Mouse (Mus musculus): ENCODE data around the gene Hist1h4f.
"Not testable (repeated sequence)": the region's sequence is repeated elsewhere in the genome, so short reads cannot be mapped to it uniquely, and the experiment has no call there.

The Hist1h4f gene

DNA sequence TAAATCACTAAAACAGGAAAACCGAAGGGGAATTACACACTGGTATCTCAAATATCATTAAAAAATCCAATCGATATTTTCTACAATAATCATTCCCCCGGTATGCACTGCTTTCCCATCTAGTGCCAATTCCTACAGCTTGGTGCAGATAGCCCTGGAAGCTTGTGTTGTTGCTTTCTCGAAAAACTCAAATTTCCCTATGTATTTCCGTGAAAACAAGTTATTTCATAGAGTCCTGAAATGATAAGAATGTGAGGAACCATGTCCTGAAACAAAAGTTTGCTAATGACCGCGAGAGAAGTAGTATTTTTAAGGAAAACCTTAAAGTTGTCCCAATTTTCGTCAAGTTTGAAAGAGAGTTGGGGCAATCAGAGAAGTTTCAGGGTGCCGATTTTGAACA is 2.9 kb upstream of the Hist1h4f start:
- no peak for DNase-seq

DNA sequence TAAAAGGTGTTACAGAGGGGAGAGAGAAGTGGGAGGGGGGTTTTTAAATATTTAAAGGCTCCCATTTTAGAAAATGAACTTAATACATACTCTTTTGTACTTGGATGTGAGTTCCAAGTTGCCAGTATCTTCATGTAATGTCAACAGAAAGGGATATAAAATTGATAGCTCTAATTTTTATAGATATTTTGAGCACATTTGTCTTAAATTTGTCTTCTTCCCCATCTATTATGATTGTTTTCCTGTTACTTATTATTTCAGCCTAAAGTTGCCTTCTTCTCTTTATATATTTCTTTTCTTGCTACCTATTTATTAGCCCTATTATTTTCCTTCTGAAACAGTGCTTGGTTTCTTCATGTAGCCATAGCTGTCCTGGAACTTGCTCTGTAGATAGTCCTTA is 1.5 kb upstream of the Hist1h4f start, which contains the start of gene Hist1h1d:
Hist1h1d (plus strand) TSS at position 301 of the 400 bp plus-strand sequence.
- no peak for DNase-seq

DNA sequence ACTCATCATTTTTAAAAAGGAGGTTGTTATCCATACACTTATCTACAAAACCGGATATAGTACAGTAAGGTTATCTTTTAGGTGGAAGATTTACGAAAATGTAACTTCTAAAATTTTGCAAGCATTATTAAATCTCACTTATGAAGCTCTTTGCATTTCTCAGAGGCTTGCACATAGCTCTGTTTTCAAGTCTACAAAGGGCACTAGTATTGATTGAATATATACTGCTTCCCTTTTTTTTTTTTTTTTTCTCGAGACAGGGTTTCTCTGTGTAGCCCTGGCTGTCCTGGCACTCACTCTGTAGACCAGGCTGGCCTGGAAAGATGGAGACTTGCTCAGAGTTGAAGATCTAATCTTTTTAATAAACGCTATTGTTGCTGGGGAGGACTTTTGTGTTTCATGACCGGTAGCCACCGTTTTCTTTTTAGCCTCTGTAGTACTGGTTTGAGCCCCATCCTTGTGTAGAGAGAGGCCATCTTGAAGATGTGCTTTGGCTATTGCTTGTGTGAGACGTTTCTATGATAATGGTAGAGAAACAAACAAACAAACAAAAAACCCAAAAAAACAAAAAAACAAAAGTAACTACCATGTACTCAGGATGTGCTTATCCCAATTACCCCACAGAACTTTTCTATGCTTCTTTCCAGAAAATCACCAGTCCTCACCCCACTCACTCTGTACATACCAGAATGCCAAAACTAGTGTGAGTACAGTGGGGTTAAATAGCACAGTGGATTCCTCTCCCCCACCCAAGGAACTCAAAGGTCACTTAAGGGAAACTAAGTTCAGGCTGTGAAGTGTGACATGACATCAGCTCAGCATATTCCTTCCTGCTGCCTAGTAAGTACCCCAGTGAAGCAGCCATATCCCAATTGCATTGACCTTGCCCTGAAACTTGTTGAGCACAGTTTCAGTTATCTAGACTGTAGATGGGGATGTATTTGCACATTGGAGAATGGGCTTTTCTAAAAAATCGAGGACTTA is 775 bp upstream of the Hist1h4f start:
- DNase-seq: no peak

- no peak for DNase-seq
Observed at GRCm38 (mm10) chr13:23550761-23551145, 695 bp downstream of the Hist1h4f start.

DNA sequence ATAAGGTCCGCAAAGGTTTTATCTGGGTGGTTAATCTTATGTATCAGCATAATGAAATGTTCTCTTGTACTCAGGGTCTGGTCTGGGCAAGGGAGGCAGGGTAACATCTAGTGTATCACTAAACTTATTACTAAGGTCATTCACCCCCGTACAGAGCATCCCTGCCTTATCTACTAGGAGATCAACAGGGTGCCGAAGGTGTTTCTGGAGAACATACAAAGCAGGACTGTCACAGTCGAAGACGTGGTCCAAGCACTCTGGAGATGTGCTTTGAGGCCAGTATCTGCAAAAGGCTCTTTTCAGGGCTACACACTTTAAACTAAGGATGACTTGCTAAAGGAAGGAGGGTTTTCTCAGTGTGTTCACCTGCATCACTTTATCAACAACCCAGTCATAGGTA is 4.8 kb downstream of the Hist1h4f start:
- no peak for DNase-seq

DNA sequence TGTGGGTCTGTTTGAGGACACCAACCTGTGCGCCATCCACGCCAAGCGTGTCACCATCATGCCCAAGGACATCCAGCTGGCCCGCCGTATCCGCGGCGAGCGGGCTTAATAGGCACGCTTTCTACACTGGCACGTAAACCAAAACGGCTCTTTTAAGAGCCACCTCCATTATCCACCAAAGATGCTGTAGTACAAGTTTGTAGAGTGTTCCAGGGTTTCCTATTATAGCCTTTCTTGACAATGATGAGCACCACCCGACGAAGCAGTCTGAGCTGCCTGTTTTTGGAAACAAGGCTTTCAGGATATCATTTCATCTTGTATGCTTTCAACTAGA is 6.7 kb downstream of the Hist1h4f start:
- not testable (repeated sequence) for DNase-seq

GRCm38 (mm10) chr13:23543965-23544786 is 7.3 kb downstream of the Hist1h4f start, which contains the start of gene Hist1h3f:
TSS of gene Hist1h3f (plus strand) at chr13:23544052.
- DNase-seq: peak; percentile 25

GRCm38 (mm10) chr13:23542999-23543607 is 8.3 kb downstream of the Hist1h4f start, which contains the start of gene Hist1h2bh:
TSS of gene Hist1h2bh (minus strand) at chr13:23543392.
- not testable (repeated sequence) for DNase-seq

DNA sequence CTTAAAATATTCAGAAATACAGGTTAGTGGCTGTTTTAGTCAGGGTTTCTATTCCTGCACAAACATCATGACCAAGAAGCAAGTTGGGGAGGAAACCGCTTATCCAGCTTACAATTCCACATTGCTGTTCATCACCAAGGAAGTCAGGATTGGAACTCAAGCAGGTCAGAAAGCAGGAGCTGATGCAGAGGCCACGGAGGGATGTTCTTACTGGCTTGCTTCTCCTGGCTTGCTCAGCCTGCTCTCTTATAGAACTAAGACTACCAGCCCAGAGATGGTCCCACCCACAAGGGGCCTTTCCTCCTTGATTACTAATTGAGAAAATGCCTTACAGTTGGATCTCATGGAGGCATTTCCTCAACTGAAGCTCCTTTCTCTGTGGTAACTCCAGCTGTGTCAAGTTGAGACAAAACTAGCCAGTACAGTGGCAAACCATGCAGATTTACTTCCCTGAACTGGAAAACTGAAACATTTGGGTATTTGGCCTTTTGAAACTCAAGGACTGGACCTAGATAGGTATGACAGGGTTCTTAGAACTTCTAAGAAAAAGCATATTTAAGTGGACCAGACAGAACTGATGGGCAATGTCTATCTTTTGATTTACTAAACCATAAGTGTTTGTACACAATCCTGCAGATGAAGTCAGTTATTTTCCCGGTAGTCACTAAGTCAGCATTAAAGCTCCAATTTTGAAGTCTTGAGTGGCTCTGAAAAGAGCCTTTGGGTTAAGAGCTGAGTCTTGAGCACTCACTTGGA is 9.0 kb downstream of the Hist1h4f start:
- not testable (repeated sequence) for DNase-seq

- DNase-seq: no peak
Observed at GRCm38 (mm10) chr13:23541497-23541896, 10.0 kb downstream of the Hist1h4f start.

DNA sequence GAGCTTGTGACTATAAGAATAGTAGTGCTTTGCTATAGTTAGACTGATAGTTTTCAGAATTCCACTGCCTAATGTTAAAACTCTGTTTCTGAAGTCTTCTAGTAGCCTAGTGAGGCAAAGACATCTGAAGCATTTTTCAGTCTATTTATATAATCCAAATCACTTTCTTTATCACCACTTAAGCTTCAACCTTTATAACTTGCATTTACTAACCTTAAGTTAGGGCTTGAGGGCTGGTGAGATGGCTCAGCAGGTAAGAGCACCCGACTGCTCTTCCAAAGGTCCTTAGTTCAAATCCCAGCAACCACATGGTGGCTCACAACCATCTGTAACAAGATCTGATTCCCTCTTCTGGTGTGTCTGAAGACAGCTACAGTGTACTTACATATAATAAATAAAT is 11.6 kb downstream of the Hist1h4f start:
- not testable (repeated sequence) for DNase-seq

DNA sequence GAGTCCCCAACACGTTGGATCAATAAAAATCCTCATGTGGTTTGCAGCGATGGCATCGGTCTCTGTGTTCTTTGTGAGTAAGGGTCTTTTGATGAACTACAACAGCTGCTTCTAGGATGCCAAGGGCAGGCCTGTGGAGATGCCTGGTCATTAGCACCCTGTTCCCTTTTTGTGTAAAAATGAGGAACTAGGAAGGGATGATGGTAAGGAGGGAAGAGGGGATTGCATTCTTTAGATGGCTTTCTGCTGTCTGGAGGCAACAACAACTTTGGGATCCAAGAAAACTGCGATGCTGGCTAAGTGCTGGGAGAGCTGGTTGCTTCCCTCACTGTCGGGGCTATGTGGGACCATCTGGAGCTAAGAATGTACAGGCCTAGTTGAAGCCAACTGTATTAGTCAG is 13.2 kb downstream of the Hist1h4f start:
- DNase-seq: no peak

DNA sequence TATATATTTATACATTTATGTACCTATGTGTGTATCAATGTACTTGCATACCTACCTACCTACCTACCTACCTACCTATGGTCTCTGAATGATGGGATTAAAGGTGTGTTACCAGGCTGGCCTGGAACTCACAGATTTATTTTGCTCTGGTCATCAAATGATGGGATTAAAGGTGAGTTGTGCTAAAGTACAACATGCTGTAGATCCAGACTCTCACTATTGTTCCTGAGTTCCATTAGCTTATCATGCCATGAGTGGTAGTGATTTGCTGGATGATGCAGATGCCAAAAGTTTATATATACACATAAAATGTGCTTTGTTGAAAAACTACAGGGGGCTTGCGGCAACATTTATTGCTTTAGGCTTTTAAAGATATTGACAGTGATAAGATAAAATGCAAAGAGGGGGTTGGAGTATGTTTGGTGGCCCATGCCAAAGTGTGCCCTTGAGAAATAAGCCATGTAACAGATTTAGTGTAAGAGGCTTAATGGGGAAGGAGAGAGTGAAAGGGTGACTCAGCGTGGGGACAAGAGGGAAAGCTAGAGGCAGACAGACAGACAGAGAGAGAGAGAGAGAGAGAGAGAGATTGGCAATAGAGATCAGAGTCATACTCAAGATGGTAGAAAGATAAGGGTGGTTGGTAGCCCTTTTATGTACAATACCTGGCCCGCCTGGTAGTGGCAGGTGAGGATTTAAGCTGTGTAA is 14.3 kb downstream of the Hist1h4f start:
- DNase-seq: no peak

- no peak for DNase-seq
Observed at GRCm38 (mm10) chr13:23536076-23536822, 15.2 kb downstream of the Hist1h4f start.

- peak; percentile 91 for DNase-seq
Observed at GRCm38 (mm10) chr13:23535137-23536075, 16.0 kb downstream of the Hist1h4f start, which contains the start of gene Hist1h3g. TSS of gene Hist1h3g (plus strand) at chr13:23535422.

DNA sequence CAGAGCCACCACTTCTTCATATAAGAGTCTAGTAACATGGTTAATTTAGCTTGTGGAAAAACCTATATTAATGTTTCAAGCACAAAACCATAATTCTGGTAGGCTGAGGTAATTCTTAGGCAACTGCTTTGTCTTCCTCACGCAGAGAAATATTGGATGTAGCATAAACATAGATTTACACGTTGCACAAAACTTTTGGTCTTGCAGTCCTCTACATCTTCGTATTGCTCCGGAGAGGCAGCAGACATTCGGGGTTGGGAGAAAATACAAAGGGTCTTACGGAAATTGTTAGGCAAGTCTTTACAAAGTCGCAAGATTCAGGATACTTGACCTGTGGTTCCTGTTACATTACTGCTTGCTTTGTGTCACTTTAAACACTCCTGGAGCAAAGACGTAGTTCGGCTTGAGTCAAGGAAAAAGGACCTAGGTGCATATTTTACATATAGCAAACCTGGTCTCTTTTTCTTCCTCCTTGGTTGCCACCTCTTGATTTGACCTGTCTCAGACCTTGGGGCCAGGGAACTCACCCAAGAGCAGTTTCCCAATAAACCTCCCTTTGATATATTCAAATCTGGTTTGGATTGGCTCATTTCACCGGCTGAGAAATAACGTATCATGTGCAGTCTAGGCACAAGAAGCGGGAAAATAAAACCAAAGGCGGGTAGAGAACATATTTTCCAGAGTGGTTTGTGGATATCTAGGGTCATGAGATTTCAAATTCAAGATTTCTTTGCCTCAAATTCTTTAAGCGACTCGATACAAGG is 16.9 kb downstream of the Hist1h4f start:
- DNase-seq: no peak

GRCm38 (mm10) chr13:23533560-23534367 is 17.7 kb downstream of the Hist1h4f start, which contains the start of gene Hist1h2af:
TSS of gene Hist1h2af (plus strand) at chr13:23533906.
- DNase-seq: peak; percentile 57
